Mouse (Mus musculus): ENCODE data around the gene Sun2.

The Sun2 gene

DNA sequence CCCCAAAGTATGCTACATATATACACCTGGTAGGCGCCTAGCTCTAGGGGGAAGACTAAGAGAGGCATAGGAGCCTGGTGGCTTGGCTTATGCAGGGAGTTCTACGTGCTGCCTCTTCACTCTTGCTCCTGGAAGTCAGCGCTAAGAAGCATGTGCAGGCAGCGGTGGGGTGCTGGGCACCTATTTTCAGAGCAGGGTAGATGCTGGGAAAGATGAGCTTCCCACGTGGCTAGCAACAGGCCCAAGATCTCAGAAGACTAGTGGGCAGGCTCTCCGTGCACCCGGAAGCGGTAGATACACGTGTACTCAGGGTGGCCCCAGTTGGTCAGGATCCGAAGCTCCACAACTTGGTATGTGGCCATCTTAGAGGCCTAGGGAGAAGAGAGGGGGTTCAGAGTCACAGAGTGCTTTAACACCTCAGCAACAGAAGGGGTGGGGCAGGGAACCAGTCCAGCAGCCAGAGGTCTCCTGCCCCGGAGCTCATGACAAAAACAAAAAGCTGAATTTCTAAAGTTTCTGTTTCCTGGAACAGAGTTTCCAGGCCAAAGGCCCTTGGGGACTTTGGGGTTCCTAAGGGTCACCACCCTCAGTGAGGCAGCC lies 17.0 kb downstream of the Sun2 start:
- peak; percentile 85 for DNase-seq (ENCODE audit: low read depth, low spot score)

DNA sequence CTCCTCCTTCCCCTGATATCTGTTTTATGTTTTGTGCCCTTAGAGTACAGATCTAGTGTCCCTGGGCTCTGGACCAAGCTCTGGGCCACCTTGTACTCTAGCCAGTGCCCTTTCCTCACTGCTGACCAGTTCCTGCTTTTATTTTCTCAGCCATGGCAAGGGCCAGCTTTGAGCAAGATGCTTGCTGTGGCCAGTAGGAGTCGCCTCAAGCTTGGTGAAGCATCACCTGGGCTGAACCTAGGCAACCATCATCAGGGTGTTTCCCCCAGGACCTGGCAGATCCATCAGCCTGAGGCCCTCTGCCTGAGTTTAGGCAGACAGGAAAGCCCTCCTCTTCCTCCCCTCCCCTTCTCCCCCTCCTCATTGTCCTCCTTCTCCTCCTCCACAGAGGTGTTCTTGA lies 18.9 kb downstream of the Sun2 start:
- peak; percentile 76 for DNase-seq (ENCODE audit: low read depth, low spot score)

DNA sequence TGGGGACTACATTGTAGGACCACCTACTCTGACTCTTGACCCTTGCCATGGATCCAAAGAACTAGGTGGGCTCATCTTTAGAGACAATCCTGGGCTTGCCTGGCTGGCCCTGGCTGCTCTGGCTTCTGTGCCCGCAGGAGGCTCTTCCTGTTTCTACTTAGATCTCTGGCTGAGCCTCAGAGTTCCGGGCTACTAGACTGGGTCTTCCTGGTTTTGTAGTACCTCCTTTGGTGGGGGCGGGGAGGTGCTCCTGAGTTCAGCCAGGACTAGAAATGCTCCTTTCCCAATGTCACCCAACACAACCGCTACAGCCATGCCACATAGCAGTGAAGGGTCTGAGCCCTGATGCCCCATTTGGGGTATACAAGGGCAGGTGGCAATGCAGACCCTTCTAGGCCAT lies 21.5 kb downstream of the Sun2 start:
- no peak for DNase-seq (ENCODE audit: low read depth, low spot score)

DNA sequence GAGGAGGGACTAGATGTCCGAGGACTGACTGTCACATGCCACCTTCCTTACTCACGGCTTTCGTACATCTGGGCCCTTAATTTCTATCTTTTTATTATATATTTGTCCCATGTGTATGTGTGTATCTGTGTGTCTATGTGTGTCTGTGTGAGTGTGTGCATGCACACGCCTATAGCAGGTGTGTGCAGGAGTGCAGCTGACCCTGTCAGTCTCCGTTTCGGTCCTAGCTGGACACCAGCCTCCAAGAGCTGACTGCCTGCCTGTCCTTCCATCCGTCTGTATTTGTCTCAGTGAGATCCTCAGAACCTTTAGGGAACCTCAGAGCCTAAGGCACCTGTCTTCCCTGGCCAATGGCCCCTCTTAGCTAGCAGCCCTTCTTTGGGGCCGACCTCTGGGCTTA lies 22.1 kb downstream of the Sun2 start:
- no peak for DNase-seq (ENCODE audit: low read depth, low spot score)

DNA sequence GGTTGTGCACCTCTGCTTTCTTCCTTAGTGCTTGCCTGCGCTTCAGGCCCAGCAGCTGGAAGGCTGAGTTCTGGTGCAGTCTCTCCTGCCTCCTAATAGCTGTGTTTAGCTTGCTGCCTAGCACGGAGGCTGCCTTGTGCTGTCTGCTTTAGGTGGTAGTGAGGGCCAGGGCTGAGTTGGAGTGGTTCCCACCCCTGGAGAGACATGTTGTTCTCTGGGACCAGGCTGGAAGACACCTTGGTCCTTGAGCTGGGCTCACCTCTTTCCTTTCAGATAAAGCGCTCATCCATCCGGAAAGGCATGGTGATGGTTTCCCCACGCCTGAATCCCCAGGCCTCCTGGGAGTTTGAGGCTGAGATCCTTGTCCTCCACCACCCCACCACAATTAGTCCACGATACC lies 25.6 kb downstream of the Sun2 start:
- DNase-seq (ENCODE audit: low read depth, low spot score) = peak; percentile 67

DNA sequence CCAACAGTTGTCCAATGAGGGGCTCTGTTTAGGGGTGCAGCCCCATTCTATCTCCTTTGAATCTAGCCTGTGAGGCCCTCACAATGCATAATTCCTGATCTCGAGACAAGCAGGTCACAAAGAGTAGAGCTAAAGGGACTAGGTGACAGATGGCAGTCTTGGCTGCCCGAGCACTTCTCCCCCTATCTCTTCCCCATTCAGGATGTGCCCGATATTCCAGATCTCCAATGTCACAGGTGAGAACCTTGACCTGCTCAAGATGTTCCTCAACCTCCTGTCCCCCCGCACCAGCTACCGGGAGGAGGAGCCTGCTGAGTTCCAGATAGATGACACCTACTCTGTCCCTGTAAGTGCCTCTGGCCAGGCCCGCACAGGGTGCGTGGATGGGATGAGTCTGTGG lies 26.7 kb downstream of the Sun2 start:
- peak; percentile 85 for DNase-seq (ENCODE audit: low read depth, low spot score)

DNA sequence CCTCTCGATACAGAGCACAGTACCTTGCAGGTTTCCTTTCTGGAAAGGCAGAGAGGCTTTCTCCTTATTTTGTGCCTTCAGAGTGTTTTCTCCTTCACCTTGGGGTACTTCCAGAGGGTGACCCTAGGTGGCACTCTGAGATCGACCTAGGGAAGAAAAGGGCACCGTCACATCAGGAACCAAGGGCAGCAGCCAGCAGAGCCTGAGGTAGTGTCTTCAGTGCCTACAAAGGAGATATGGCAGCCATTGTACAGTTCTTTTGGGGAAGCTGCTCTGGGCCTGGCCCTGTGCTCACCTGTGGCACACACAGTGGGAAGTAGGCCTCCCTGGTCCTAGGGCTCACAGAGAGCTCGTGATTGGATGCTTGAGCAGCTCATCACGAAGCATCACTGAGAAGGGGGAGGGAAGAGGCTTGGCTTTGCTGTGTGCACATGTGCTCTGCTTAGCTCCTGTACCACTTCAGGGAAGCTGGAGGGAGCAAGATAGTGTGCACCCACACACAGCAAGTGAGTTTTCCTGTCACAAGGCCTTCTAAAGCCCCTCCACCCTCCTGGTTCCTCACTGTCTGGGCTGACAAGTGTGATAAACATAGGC lies 34.0 kb downstream of the Sun2 start:
- DNase-seq (ENCODE audit: low read depth, low spot score) = peak; percentile 53

DNA sequence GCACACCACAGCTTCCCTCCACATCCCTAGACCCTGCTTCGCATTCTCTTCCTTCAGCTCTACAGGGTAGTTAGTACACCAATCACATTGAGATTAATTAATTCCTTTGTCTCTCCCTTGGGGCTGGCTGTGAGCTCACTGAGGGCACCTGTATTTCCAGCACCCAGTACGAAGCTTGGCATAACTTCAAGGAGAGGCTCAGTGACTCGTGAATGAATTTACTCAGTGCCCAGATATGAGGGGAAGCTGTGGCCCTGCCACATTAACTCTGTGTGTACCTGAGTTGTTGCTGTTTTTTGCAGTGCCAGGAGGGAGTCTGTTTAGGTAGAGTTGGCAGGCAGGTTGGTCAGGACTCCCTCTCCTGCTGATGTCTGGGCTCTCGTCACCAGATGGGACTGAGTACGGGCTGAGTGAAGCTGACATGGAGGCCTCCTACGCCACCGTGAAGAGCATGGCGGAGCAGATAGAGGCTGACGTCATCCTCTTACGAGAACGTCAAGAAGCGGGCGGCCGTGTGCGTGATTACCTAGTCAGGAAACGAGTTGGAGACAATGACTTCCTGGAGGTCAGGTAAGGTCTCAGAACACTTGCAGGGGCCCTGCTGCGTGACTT lies 35.6 kb downstream of the Sun2 start:
- DNase-seq (ENCODE audit: low read depth, low spot score) = peak; percentile 71

DNA sequence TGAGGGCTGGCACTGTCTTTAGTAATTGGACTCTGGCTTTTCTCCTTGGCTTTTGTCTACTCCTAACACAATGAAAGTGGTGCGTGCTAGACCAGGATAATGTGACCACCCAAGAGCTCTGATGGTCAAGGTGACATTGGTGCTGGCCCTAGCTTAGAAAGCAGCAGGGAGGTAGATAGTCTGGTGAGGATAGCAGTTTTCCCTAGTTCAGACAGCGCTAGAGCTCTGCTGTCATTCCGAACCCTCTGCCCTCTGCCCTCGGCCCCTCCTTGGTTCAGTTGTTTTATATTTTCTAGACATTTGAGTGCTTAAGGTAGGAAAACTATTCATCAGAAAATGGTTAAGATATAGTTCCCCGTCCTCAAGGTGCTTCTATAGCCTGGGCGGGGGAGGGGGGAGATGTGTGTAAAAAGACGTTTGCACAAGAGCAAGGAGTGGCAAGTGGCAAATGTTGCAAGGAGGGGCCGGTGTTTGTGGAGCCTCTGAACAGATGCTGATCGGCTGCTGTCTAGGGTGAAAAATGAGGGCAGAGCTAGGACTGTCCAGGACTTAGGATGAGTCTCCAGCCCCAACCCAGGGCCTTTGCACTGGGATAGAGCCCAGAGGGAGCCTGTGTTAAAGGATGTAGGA lies 44.7 kb downstream of the Sun2 start:
- DNase-seq (ENCODE audit: low read depth, low spot score) = no peak

DNA sequence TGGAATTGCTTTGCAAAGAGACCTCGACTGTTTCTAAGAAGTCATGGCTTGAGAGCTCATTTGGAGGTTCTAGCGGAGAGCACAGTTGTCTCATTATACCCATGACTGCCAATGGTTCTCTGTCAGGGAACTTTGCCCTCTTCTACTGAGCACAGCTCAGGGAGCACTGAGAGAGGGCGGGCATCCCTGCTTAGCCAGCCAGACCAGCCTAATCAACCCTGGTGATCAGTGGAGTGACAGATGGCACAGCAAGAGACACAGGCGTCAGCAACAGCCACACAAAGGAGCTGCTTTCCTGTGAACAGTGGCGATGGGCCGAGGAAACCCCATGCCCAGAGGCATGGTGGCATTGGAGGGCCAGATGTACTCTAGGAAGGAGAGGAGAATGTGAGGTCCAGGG lies 45.3 kb downstream of the Sun2 start:
- peak; percentile 83 for DNase-seq (ENCODE audit: low read depth, low spot score)

DNA sequence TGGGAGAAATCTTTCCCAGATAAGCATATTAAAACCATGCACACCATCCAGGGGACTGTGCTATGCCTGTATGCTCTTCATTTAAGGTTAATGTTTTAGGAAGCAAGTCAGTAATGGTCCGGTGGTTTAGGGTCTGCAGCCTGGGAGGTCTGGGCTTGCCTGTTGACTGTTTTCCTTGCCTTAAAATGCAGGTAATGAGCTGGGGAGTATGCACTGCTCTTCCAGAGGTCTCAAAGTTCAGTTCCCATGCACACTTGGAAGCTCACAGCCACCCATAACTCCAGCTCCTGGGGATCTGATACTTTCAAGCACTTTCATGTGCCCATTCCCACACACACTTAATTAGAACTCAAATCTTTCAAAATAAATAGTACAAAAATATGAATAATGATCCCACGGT lies 45.8 kb downstream of the Sun2 start:
- no peak for DNase-seq (ENCODE audit: low read depth, low spot score)

DNA sequence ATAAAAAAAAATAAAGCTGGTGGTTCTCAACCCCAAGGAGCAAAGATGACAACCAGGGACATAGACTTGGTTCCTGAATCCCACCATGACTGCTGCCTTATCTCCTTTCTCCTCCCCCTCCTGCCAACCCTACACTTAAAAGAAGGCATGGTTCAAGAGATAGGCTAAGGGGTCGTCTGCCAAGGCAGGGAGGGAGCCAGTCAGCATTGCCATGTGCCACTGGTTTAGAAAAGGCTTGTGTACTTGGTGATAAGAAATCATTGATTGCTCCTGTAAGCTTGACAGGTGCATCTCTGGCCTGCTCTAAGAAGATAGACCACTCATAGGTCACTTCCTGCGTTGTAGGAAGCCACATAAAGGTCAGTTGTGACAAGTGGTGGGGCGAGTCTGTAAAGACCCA lies 46.8 kb downstream of the Sun2 start:
- no peak for DNase-seq (ENCODE audit: low read depth, low spot score)

DNA sequence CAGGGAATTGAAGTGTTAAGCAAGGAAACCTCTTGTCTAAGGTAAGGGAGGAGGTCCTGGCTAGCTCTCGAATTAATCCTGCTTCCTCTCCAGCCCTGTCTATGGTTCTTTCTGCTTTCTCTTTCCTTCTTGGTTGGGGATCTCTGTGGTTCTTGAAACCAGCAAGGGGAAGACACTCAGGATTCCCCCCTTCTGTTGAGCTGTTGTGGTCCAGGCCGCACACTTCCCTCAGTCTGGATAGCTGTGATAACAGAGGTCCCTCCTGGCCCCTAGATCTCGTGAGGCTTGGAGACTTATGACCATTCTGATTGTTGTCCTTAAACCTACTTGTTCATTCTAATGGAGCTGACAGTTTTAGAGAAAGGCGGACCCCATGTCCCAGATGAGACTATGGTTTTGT lies 47.8 kb downstream of the Sun2 start:
- no peak for DNase-seq (ENCODE audit: low read depth, low spot score)

DNA sequence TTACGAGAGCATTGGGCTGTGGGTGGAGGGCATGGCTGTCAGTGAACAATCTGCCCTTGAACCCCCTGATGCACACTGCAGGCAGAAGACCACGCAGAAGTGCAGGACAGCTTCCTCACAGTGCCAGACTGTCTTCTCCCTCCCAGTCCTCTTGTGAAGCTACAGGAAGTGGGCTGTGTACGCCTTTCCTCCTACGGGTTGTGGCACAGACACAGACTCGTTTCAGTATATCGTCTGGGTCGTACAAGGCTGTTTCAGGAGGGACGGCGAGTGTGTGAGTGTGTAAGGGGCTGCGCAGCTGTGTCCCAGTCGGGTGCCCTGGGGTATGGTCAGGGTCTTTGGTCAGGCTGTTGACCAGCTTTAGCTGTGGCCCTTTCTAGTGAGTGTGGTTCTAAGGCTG lies 48.6 kb downstream of the Sun2 start:
- peak; percentile 45 for DNase-seq (ENCODE audit: low read depth, low spot score)

DNA sequence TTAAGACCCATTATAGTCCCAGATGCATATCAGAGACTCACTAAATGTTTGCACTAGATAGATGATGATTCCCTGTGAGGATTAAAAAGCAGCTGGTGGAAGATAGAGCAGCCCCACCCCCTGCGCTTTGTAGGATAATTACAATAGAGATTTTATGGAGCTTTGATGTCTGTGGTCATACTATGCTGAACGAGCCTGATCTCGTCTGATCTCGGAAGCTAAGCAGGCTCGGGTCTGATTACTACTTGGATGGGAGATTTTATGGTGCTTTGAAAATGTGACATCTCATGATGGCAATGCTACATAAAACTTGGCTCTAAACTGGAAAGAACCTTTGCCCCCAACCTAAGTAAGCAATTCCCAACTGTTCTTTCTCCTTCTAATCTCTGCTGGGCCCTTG lies 50.0 kb downstream of the Sun2 start:
- DNase-seq (ENCODE audit: low read depth, low spot score) = no peak

DNA sequence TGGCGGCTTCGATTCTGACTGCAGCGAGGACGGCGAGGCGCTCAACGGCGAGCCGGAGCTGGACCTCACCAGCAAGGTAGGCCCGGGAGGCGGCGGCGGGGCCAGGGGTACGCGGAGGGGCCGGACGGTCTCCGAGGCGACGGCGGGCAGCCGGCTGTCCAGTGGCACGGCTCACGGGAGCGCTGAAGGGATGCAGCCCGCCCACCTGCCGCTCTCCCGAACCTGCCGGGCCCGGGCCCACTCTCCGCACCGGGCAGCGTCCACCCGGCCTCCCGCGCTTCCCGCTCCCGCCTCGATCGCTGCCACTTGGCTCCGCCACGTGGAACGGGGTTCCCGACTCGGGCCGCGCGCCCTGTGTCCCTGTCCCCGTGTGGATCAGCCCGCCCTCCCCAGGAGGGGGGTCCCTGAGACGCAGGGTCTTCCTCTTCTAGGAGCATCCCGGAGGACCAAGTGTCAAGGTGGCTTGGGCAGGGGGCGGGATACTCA lies 51.3 kb downstream of the Sun2 start:
- DNase-seq (ENCODE audit: low read depth, low spot score) = no peak

DNA sequence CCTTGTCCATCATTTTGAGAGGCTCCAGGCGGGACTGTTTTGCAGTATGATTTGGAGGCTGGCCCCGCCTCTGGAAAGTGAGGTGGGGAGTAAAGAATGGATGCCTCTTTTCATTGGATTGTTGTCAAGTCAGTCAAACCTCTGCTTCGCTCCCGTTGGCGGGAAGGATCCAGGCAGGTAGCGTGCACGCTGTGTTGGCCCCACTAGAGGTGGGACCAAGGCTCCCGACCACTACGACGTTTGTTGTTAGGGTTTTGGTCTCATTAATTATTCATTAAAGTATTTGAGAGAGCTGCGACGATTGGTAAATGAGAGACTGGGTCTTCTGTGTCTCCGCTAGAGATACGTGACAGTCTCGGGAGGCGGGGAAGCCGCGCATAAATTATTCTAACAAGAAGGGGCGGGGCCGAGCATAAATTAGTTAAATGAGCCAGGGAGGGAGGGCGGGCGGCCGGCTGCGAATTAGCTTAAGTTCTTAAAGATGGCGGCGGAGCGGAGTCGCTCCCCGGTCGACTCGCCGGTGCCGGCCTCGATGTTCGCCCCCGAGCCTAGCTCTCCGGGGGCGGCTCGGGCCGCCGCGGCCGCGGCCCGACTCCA lies 51.8 kb downstream of the Sun2 start, which contains the start of gene Gtpbp1:
Gene Gtpbp1, plus strand, starts transcription at position 420 of the 597 bp plus-strand sequence.
- DNase-seq (ENCODE audit: low read depth, low spot score) = peak; percentile 100

DNA sequence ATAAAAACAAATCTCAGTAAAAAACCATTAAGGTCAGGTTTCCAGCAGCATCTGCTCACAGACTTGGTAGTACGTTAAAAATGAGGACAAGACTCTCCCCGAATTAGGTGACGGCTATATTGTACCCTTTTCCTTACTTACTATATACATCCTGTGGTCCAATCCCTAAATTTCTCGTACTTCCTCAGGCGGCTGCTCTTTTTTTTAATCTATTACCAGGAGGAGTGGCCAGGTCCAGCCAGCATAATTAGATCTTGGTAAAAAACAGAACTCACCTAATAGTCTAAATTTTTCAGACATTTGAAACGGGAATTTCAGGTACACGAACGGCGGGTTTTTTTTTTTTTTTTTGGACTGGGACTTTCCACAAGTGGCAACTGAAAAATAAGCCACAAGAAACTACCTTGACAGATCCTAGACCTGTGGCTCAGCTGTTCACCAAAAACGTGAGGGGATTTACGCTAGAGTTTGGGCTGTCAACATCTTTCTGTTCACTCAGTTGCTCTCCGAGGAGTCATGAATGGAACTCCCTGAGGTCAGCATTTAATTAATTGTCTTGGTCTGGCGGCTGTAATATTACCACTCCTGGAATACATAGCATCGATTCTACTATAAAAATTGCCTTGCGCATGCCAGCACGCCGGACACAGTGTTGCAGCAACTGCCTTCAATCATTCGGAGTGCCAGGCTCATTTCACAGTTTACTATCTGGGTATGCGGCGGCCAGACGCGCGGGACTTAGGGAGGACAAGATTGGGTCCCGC lies 52.5 kb downstream of the Sun2 start:
- no peak for DNase-seq (ENCODE audit: low read depth, low spot score)

DNA sequence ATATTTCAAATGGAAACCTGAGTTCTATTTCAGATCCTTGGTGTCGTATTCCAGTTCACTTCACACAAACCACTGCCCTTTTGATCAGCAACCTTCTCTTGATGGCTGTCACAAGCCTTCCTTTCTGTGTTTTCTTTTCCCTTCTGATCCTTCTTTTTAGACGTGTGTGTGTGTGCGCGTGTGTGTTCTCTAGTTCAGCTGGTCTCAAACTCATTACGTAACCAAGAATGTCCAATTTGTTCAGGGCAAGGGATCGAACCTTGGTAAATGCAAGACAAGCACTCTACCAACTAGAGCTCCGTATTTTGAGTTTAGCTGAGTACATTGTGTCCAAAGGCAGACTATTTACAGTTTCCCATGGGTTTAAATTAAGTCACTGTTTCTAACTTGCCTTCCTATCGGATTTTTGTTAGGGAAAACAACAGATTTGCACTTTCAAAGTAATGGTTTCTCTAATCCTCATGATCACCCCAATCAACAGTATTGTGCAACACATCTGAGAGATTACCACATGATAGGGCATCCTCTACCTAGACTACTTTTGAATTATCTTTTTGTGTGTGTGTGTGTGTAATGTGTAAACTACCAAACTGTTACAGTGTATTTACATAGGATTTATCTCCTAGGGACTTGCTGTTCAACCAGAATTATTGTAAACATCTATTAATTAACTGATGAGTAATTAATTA lies 53.9 kb downstream of the Sun2 start:
- no peak for DNase-seq (ENCODE audit: low read depth, low spot score)

DNA sequence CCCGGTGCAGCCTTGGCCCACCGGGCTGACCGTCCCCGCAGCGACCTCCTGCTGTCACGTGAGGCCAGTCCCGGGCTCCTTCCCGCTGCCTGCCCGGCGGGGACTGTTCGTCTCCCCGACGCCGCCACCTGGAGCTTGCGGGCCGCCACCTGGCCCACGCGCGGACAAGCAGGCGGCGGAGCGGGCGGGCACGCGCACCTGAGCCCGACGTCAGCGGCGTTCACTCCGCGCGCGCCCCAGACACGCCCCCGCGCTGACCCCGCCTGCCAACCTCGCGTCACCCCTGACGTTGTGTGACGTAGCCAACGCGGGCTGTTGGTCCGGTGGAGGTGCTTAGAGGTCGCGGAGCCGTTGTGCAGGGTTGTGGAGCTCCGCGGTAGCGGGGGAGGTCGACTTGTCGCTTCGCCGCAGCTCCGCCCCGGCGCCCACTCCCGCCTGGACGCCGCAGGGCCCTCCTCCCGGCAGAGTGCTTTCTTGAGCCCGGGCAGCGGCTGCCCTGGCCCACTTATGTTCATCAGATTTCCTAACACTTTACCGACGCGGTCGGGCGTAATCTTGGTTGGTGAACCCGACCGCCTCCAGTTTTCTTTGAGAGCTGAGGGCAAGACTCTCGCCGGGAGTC lies 54.6 kb downstream of the Sun2 start, which contains the start of gene Josd1:
Gene Josd1, minus strand, starts transcription at position 274 of the 622 bp plus-strand sequence.
- DNase-seq (ENCODE audit: low read depth, low spot score) = peak; percentile 98

Data from brain, adult 2 months (tissue).